Mouse (Mus musculus) CH12.LX (cell line): ENCODE data around the gene Siglec1. TPM values are rescaled to one million over a fixed set of nuclear protein-coding genes. Genes with fewer than 3 reads are reported as not detected.

ENCODE experiments used
- DNase-seq: peaks from one replicate; pipeline ENCODE4 v3.0.0-alpha.2; 2013; ENCODE audit errors: extremely low read depth
- H3K27ac ChIP-seq: 2 replicates; pipeline ENCODE4 v1.5.1; 2012; ENCODE audit warnings: low read depth, mild to moderate bottlenecking, control low read depth, moderate library complexity; ENCODE audit not compliant: insufficient read depth
- H3K27me3 ChIP-seq: replicated peaks from 2 replicates; pipeline ENCODE3; 2012; ENCODE audit warnings: inconsistent platforms
- H3K36me3 ChIP-seq, 2 experiments: replicated peaks in 1 of 2; 2 replicates each; pipeline versions ENCODE3 to v1.6.1; 2012; ENCODE audit warnings: inconsistent platforms in 1 of 2, low read length in 1 of 2, mild to moderate bottlenecking in 1 of 2, mixed read lengths in 1 of 2, moderate library complexity in 1 of 2; ENCODE audit not compliant: control insufficient read depth in 1 of 2, insufficient read depth in 1 of 2
- H3K4me1 ChIP-seq, 2 experiments: 2 replicates each; pipeline ENCODE4 v1.6.1; 2012; ENCODE audit warnings: inconsistent platforms in 1 of 2, moderate library complexity in 1 of 2; ENCODE audit not compliant: insufficient read depth in 2 of 2, control insufficient read depth in 1 of 2
- H3K4me2 ChIP-seq: 2 replicates; pipeline ENCODE4 v1.6.1; 2012; ENCODE audit warnings: low read depth, mild to moderate bottlenecking, control low read depth; ENCODE audit not compliant: poor library complexity, insufficient read depth, severe bottlenecking
- H3K4me3 ChIP-seq, 3 experiments: fragments of 150-350 bp in 1 of 3; sonication (generic) in 1 of 3; replicated peaks in 1 of 3; 2 replicates each; pipeline versions ENCODE3 to v1.5.1; 2011 to 2012; ENCODE audit warnings: low read depth in 2 of 3, low read length in 2 of 3, mild to moderate bottlenecking in 2 of 3, moderate library complexity in 2 of 3, control low read depth in 1 of 3, improper control_type of control experiment in 1 of 3, inconsistent platforms in 1 of 3, mixed read lengths in 1 of 3; ENCODE audit not compliant: poor library complexity in 1 of 3
- H3K79me2 ChIP-seq: replicated peaks from 2 replicates; pipeline ENCODE4 v1.6.1; 2012; ENCODE audit warnings: mild to moderate bottlenecking, moderate library complexity; ENCODE audit not compliant: control insufficient read depth, poor library complexity, insufficient read depth, severe bottlenecking; ENCODE audit errors: extremely low read depth
- H3K9ac ChIP-seq: 2 replicates; pipeline ENCODE4 v1.6.1; 2012; ENCODE audit warnings: low read depth, mild to moderate bottlenecking, control low read depth, moderate library complexity; ENCODE audit not compliant: insufficient read depth
- H3K9me3 ChIP-seq: replicated peaks from 2 replicates; pipeline ENCODE3; 2012; ENCODE audit warnings: low read length, inconsistent platforms, mixed read lengths
- BHLHE40 ChIP-seq: IDR thresholded peaks from 2 replicates; pipeline ENCODE4 v1.6.1; 2011; ENCODE audit warnings: mild to moderate bottlenecking, low read depth, low read length, improper control_type of control experiment
- CHD1 ChIP-seq: IDR thresholded peaks from 2 replicates; pipeline ENCODE4 v1.6.1; 2012; ENCODE audit warnings: low read depth, low read length, improper control_type of control experiment, inconsistent platforms
- CTCF ChIP-seq, 2 experiments: IDR thresholded peaks in 1 of 2; conservative IDR thresholded peaks in 1 of 2; 2 replicates each; pipeline ENCODE4 v1.5.1; 2011 to 2012; ENCODE audit warnings: low read depth in 2 of 2, low read length in 2 of 2, improper control_type of control experiment in 1 of 2, inconsistent platforms in 1 of 2, mild to moderate bottlenecking in 1 of 2, moderate library complexity in 1 of 2
- E2F4 ChIP-seq: IDR thresholded peaks from 2 replicates; pipeline ENCODE4 v1.6.1; 2011; ENCODE audit warnings: low read depth, low read length, improper control_type of control experiment; ENCODE audit not compliant: insufficient replicate concordance
- EP300 ChIP-seq: IDR thresholded peaks from 2 replicates; pipeline ENCODE4 v1.6.1; 2011; ENCODE audit warnings: low read length, improper control_type of control experiment
- HCFC1 ChIP-seq: IDR thresholded peaks from 2 replicates; pipeline ENCODE4 v1.6.1; 2012; ENCODE audit warnings: low read depth, mild to moderate bottlenecking, inconsistent platforms, low read length, improper control_type of control experiment
- JUN ChIP-seq: IDR thresholded peaks from 2 replicates; pipeline ENCODE4 v1.6.1; 2011; ENCODE audit warnings: low read depth, mild to moderate bottlenecking, low read length, improper control_type of control experiment, moderate library complexity; ENCODE audit not compliant: insufficient read depth
- MAFK ChIP-seq: IDR thresholded peaks from 2 replicates; pipeline ENCODE4 v1.6.1; 2011; ENCODE audit warnings: low read length, improper control_type of control experiment; ENCODE audit not compliant: insufficient replicate concordance
- MAX ChIP-seq: IDR thresholded peaks from 2 replicates; pipeline ENCODE4 v1.6.1; 2011; ENCODE audit warnings: low read length, improper control_type of control experiment
- MAZ ChIP-seq: IDR thresholded peaks from 2 replicates; pipeline ENCODE4 v1.6.1; 2012; ENCODE audit warnings: low read depth, mild to moderate bottlenecking, inconsistent platforms, low read length, improper control_type of control experiment, moderate library complexity
- MEF2A ChIP-seq: IDR thresholded peaks from 2 replicates; pipeline ENCODE4 v1.6.1; 2014; ENCODE audit warnings: low read depth, mild to moderate bottlenecking, inconsistent platforms, low read length, improper control_type of control experiment, borderline replicate concordance
- MXI1 ChIP-seq: IDR thresholded peaks from 2 replicates; pipeline ENCODE4 v1.6.1; 2011; ENCODE audit warnings: mild to moderate bottlenecking, low read depth, low read length, improper control_type of control experiment
- RAD21 ChIP-seq: IDR thresholded peaks from 2 replicates; pipeline ENCODE4 v1.6.1; 2011; ENCODE audit warnings: low read depth, mild to moderate bottlenecking, low read length, improper control_type of control experiment, moderate library complexity
- RCOR1 ChIP-seq: conservative IDR thresholded peaks from 2 replicates; pipeline ENCODE4 v1.6.1; 2012; ENCODE audit warnings: low read depth, mild to moderate bottlenecking, inconsistent platforms, low read length, improper control_type of control experiment
- TCF12 ChIP-seq: IDR thresholded peaks from 2 replicates; pipeline ENCODE4 v1.6.1; 2014; ENCODE audit warnings: low read depth, mild to moderate bottlenecking, inconsistent platforms, low read length, improper control_type of control experiment
- ZC3H11A ChIP-seq: IDR thresholded peaks from 2 replicates; pipeline ENCODE4 v1.6.1; 2012; ENCODE audit warnings: low read depth, mild to moderate bottlenecking, inconsistent platforms, low read length, improper control_type of control experiment
- ZKSCAN1 ChIP-seq: IDR thresholded peaks from 2 replicates; pipeline ENCODE4 v1.6.1; 2012; ENCODE audit warnings: low read depth, inconsistent platforms, low read length, improper control_type of control experiment, borderline replicate concordance
- ZMIZ1 ChIP-seq: IDR thresholded peaks from 2 replicates; pipeline ENCODE4 v1.6.1; 2012; ENCODE audit warnings: low read depth, mild to moderate bottlenecking, inconsistent platforms, low read length, improper control_type of control experiment
- dilution Hi-C: fragments of 300-500 bp; cut with MboI; formaldehyde crosslinking; loops from 2 replicates; pipeline ENCODE4 v1.14.3; 2020; ENCODE audit warnings: low sequenced_read_pairs; ENCODE audit not compliant: extremely low pct_unique_long_range_greater_than_20kb, extremely low pct_ligation_motif_present
- in situ Hi-C: fragments of 300-500 bp; cut with MboI; formaldehyde crosslinking; loops from 3 replicates; pipeline ENCODE4 v1.14.3; 2019; ENCODE audit warnings: low sequenced_read_pairs, low pct_ligation_motif_present, low pct_unique_long_range_greater_than_20kb, mixed read lengths
- polyA plus RNA-seq: library from polyadenylated mRNA; unstranded; fragments of >175 nt; gene quantifications from 2 replicates; pipeline ENCODE4 v1.2.1, GENCODE M21; 2012; ENCODE audit warnings: low read depth; ENCODE audit not compliant: insufficient read length
- total RNA-seq, 2 experiments: library from RNA; depleted of rRNA; stranded (reverse); fragments of 300-350 nt in 1 of 2; fragments of >200 nt in 1 of 2; gene quantifications; 2 replicates each; pipeline ENCODE4 v1.2.3; 2012 to 2014

The Siglec1 gene
- total and polyA plus RNA-seq, 3 experiments, result not detected

- TF ChIP-seq TCF12 (no peak; the same call in 1 of the 2 replicates), MAX (no peak), BHLHE40 (peak; percentile 84)
- Histone ChIP-seq H3K9me3 (no peaks in the 10 kb centered on the region), H3K79me2 (no peaks in the 10 kb centered on the region), H3K4me3 (no peak overlapping the region), H3K36me3 (no peaks in the 10 kb centered on the region), H3K27me3 (peaks cover 6% of the 10 kb centered on the region), H3K27ac (no peak overlapping the region), H3K4me1 (peaks cover 4 to 9% of the 10 kb centered on the region in 2 experiments), H3K4me2 (no peak overlapping the region), H3K9ac (no peak overlapping the region)
- peak; percentile 19 for DNase-seq
- in situ Hi-C loops (no loop called here), dilution Hi-C loops (no loop called here)
Observed at GRCm38 (mm10) chr2:131037226-131037990, 49.2 kb downstream of the Siglec1 start.

GRCm38 (mm10) chr2:131036757-131037156, 49.8 kb downstream of the Siglec1 start:
- Histone ChIP-seq H3K4me2 (no peak overlapping the region), H3K9me3 (no peaks in the 10 kb centered on the region), H3K79me2 (no peaks in the 10 kb centered on the region), H3K4me1 (peaks cover 4 to 9% of the 10 kb centered on the region in 2 experiments), H3K27me3 (peaks cover 6% of the 10 kb centered on the region), H3K4me3 (no peak overlapping the region), H3K9ac (no peak overlapping the region), H3K36me3 (no peaks in the 10 kb centered on the region), H3K27ac (no peak overlapping the region)
- TF ChIP-seq ZMIZ1 (no peak), CTCF (conservative IDR thresholded peaks at IDR 0.05 in 1 of 2, IDR thresholded peaks at IDR 0.05 in 1 of 2; ENCODE audit: low read depth in 2 of 2, low read length in 2 of 2) (no peak), MEF2A (no peak), MXI1 (no peak), ZKSCAN1 (no peak), CHD1 (no peak), HCFC1 (no peak), RAD21 (no peak), MAZ (no peak), E2F4 (no peak), EP300 (no peak), MAFK (no peak), RCOR1 (no peak), MAX (no peak), JUN (no peak), ZC3H11A (no peak)
- dilution Hi-C loops (no loop called here), in situ Hi-C loops (no loop called here)
- no peak for DNase-seq
